Mouse (Mus musculus) heart, postnatal 36 days (tissue): ENCODE data around the gene Tescl. TPM values are rescaled to one million over a fixed set of nuclear protein-coding genes. Genes with fewer than 3 reads are reported as not detected.

Experiments used
- DNase-seq, 2 experiments: peaks; one replicate each; pipeline ENCODE4 v3.0.0; 2021 to 2022
- intact Hi-C: fragments of 180-260 bp; cut with DNase I; formaldehyde crosslinking; loops from one replicate; pipeline ENCODE4 v1.15.1; 2025
- total RNA-seq, 2 experiments: library from RNA; stranded (reverse); gene quantifications; 2 replicates each; pipeline ENCODE4 v1.2.3; 2021

The Tescl gene
- total RNA-seq, 2 experiments from 2014 or later: not detected

DNA sequence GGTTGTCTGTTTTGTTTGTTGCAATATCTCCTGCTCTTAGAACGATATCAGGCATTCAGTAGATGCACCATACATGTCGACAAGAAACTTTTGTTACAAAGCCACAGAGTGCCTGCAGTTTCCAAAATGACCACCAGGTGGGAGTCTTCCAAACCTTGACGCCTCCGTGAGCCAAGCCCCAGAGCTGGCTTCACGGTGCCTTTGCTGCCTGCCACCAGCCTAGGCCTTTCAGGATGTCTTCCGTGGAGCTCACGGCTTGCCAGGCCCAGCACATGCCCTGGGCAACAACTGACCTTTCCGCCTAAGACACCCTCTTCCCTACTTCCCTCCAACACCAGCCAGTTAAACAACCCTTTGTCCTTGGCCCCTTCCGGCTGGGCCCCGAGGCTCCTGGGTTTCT, 31.1 kb upstream of the Tescl start:
- intact Hi-C loops: loop anchor here (1.0 kb wide), 2 partner anchors 20 to 42 kb away; no protein-coding TSS in a partner anchor
- DNase-seq: peak; percentile 81 to 90

DNA sequence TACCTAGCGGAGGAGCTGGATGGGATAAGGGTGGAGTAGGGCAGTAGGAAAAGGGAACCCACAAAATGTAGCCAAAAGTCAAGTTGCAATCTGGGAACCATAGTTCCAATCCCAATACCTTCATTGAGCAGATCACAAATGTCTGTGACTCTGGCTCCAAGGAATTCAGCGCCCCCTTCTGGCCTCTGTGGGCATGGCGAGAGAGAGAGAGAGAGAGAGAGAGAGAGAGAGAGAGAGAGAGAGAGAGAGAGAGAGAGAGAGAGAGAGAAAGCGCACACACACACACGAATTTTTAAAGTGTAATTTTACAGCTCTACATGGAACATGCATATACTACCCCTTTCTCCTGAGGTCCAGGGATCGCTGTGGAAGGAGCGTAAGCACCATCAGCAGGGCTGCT, 29.5 kb upstream of the Tescl start:
- no peak for DNase-seq

DNA sequence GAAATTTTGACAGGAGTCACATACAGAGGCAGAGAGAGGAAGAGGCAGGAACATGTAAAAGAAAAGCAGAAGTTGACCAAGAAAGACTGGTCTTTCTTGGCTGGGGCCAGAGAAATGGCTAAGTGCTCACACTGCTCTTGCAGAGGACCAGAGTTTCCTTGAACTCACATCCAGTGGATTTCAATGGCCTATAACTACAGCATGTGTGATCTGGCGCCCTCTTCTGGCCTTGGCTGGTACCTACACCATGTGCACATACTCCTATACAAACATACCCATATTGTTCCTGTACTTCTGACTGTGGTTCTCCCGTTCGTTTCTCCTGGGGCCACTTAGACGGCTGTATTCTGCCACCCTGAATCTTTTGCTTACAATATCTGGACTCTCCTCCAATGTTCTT, 27.3 kb upstream of the Tescl start:
- DNase-seq: no peak
- intact Hi-C loops: no loop called here

More for the DNA sequence above, 29.5 kb upstream of the Tescl start:
- intact Hi-C loops: no loop called here

DNA sequence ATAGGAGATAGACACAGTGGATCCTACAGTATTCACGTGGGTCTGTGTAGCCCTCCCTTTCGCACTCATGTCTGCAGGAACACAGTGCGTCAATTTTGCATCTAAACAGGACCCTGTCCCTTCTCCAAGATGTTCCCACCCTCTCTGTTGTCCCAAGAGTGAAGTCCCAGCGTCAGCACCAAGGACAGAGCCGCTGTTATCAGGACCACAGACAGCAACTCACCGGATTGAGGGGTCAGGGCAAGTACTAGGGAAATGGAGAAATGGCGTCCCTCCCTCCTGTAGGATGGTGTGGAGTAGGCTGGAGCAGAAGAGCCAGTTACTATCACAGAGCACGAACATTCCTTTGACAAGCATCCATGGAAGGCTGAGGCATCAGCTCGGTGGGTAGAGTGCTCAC, 25.5 kb upstream of the Tescl start:
- peak in 1 of 2 experiments; percentile 32 for DNase-seq

DNA sequence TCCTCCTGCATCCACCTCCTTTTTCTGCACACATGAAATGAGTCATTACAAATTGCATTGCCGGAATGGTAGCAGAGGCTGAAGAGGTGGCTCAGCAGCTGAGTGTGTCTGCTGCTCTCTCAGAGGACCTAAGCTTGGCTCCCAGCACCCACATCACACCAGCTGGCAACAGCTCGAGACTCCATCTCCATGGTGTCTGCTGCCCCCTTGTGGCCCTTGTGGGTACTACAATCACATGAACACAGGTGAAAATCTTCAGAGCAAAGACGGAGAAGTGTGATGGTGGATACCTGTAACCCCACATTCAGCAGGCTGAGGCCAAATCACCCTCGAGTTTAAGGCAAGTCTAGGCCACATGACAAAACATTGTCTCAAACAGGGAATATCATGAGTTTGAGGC, 24.2 kb upstream of the Tescl start:
- intact Hi-C loops: no loop called here
- DNase-seq: no peak

More for the DNA sequence above, 25.5 kb upstream of the Tescl start:
- intact Hi-C loops: no loop called here

DNA sequence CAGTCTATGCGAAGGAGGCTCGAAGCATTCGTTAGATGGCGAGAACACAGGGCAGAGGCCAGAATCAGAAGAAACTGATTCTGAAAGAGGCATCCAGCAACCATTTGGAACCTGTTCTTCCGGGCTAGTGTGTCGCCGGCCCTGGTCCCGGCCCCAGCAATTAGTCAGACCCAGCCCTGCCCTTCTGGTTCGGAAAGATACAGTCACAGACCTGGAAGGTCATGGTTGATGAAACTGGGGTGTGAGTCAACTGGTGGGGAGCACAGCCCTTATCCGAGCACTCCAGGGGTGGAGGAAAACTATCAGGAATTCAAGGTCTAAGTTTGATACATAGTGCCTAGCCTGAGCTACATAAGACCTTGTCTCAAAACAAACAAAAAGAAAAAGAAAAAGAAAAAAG, 22.3 kb upstream of the Tescl start:
- intact Hi-C loops: no loop called here

DNA sequence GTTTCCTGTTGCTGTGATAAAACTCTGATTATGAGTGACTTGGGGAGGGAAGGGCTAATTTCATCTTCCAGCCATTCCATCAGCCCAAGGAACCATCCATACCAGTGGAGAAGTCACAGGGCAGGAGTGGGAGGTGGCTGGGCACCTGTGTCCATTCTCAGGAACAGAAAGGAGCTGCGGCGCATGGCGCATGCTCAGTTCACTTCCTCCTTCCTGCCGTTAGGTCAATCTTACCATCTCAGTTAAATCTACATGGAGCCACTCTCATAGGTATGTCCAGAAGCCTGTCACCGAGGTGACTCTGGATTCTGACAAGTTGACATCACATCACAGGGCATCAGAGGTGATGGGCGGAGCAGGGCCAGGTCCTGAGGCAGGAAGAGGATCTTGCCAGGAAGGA, 21.9 kb upstream of the Tescl start:
- intact Hi-C loops: no loop called here
- DNase-seq: no peak

More for the DNA sequence above, 22.3 kb upstream of the Tescl start:
- DNase-seq: no peak

DNA sequence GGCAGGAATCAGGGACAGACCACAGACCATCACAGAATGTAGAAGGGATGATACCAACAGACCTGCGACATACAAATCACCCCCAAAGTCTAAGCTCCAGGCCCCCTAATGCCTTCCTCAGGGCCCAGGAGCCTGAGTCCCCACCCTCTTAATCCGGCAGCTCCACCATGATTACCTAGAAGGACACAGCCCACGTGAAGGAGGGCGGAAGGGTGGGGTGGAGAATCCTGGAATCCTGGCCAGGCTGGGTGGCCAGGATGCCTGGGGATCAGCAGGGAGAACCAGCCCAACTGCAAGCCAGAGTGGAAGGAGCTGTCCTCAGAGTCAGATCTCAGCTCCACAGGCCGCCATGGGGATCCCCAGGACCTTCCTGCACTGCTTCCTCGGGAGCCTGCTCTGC, 15.2 kb upstream of the Tescl start, which contains the start of gene Lypd5:
Lypd5 (plus strand) TSS at position 301 of the 400 bp plus-strand sequence.
- intact Hi-C loops: no loop called here
- no peak for DNase-seq

DNA sequence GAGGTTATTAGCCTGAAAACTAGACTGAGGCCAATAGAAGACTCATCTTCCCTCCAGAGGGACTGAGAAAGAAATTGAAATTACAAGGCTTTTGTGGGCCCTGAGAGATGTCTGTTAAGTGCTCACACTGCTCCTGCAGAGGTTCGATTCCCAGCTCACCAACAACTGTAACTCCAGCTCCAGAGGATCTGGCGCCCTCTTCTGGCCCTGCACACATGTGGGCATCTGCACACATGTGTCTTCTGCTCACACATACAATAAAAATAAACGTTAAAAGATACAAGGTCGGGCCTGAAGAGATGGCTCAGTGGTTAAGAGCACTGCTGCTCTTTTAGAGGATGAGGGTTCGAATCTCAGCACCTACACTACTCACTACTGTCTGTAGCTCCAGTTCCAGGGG, 12.7 kb upstream of the Tescl start:
- intact Hi-C loops: no loop called here
- DNase-seq: no peak

DNA sequence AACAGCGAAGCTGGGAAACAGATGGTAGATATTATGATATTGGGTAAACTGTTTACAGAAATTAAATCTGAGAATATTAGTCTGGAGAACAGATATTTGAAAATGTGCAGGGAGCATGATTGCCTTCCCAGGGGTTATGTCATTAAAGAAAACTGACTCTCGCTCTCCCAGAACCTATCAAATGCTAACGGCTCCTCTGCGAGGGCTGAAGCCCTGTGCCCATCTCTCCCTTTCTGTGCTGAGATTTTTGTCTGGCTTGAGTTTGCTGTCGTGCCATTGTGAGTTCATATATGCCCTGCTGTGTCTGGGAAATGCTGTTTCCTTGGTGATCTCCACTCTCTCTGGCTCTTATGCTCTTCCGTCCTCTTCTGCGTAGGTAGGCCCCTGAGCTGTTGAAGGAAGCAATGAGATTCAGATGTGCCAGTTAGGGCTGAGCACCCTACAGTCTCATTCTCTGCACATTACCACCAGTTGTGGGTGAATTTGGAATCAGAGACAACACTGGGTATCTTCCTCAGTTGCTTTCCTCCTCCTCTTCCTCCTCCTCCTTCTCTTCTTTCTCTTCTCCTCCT, 10.1 kb upstream of the Tescl start:
- no peak for DNase-seq
- intact Hi-C loops: no loop called here

DNA sequence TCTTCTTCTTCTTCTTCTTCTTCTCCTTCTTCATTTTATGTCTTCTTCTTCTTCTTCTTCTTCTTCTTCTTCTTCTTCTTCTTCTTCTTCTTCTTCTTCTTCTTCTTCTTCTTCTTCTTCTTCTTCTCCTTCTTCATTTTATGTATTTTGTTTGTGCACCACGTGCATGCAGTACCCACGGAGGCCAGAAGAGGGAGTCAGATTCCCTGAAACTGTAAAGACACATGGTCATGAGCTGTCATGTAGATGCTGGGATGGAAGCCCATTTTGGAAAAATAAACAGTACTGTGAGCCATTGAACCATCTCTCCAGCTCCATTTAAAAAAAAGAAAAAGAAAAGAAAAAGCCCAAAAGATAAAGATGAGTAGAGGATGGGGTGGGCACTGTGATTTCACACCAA, 4.5 kb upstream of the Tescl start:
- DNase-seq: no peak
- intact Hi-C loops: no loop called here

DNA sequence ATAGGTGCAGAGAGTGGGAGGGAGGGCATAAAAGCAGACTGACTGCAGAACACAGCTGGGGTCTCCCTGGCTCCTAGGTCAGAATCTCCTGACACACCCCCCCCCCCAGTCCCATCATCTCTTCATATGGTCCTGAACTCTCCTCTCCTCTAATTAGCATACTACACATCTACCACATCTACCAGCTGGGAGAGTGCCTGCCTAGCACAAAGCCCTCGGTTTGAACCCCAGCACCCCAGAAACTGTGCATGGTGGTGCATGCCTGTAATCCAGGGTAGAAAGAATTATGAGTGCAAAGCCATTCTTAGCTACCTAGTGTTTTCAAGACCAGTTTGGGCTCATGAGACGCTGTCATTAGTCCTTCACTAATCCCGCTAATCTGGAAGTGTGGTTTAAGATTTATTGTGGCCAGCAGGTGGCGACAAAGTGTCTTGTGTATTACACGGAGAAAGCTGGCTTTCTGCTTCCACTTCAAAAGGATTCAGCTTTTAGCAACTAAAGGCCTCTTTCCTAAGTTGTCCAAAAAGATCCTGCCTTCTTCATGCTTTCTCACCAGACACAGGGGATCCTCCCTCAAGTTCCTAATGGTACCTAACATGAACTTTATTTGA, 2.1 kb upstream of the Tescl start:
- intact Hi-C loops: loop anchor here (1.0 kb wide), 2 partner anchors 49 to 71 kb away; no protein-coding TSS in a partner anchor
- peak; percentile 52 to 76 for DNase-seq

DNA sequence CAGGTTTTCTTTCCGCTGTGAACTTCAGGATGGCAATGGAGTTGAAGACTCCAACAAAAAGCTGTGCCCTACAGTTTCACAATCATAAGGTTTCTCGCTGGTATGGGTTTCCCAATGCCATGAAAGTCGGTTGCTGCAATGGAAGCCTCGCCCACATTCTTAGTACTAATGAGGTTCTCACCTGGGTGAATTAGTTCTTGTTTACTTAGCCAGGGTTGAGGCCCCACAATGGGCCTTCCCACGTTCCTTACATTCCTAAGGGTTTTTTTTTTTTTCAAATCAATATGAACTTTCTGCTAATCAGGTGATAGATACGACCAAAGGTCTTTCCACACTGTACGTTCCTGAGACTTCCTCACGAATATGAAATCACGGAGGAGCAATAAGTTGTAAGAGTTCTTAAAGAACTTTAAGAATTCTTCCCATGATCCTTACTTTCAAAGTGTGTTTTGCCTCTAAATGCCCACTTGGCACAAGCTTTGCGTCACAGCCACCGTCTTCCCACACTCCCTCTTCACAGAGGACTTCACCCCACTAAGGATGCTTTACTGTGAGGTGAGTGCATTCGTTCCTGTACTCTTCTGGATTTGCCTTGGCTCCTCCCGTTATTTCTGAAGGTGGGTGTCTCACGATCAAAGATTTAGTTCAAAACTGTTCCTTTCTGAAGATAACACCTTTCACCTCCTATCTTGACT, 6.3 kb downstream of the Tescl start:
- intact Hi-C loops: loop anchor here (5.0 kb wide), 1 partner anchor 60 kb away; no protein-coding TSS in a partner anchor
- DNase-seq: no peak

DNA sequence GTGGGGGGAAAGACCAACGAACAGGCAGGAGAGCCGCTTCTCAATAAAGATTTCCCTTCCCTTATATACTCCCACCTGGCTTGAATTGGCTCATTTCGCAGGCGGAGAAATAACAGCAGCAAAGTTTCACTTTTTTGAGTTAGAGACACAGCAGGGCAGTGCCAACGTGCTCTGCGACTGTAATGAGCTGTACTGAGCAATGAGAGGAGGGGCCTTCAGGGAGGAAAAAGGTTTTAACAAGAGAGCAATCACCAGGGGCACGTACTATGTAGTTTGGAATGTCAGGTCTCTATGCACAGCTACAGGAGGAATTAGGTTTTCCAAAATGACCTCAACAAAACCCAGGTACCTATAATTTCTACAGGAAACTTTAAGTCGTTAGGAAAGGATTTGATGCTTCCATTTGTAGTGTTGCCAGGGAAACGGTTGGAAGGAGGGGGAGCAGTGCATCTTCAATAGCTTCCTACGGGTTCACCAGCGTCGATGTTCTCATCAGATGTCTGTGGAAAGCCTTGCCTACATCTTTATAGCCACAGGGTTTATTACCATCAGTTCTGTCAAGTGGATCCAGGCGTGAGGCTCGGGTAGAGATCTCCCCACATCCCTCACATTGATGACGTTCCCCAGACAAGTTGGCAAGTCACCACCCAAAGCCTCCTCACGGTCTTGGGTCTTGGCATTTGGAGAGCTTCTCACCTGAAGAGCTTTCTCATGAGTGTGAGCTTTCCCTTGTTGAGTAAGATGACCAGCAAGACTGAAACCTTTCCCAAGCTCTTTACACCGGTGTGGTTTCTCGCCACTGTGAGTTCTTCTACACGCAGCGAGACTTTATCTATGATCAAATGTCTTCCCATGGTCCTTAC, 7.2 kb downstream of the Tescl start:
- no peak for DNase-seq
- intact Hi-C loops: loop anchor here (5.0 kb wide), 1 partner anchor 61 kb away; no protein-coding TSS in a partner anchor

DNA sequence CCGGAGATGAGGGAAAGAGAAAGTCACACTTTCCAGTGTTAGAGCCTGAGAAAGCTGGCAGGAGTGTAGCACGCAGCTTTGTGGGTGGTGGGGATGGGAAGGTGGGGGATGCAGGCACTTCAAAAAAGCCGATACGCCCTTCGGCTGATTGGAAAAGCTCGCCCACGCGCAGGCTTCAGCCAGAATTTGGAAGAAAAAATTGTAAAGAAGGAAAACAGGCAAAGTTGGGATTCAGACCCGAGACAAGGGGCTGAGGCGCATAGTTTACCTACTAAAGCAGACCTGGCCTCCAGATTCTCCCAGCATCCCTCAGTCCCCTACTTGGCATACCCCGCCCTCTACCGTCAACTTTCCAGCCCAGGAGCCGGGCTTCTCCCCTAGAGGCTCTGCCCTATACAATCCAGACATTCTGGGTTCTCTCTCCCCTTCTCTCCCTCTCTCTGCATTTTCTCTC, 8.0 kb downstream of the Tescl start:
- intact Hi-C loops: loop anchor here (5.0 kb wide), 1 partner anchor 62 kb away; no protein-coding TSS in a partner anchor
- no peak for DNase-seq

DNA sequence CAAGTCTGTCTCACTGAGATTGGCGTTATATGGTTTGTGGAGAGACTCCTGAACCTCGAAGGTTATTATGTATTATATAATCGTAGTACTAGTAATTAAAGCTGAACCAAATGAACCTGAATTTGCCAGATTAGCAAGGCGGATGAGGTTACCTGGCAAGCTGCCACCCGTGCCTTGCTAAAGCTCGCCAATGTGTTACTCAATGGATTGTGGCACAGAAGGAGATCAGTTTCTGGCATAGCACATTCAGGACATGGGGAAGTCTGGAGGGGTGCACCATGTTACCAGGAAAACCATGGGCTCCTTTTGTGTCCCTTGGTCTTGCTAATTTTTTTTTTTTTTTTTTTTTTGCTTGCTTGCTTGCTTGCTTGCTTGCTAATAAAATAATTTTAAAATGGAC, 8.5 kb downstream of the Tescl start:
- DNase-seq: no peak
- intact Hi-C loops: loop anchor here (5.0 kb wide), 1 partner anchor 62 kb away; no protein-coding TSS in a partner anchor

DNA sequence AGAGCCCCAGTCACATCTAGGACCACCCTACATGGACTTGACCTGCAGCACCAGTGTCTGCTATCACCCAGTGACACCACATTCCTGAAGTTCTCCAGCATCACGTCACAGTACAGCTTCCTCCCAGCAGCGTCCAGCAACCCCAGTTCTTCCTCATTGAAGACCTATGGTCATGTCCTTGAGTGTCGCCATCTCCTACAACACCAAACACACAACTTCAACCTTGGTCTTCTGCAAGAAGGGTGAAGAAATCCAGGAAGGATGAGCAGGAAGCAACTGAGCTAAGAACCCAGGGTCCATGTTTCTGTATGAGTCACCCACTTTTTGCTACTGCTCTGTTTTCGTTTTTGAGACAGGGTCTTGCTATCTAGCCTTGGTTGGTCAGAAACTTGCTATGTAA, 11.1 kb downstream of the Tescl start:
- intact Hi-C loops: no loop called here
- no peak for DNase-seq

DNA sequence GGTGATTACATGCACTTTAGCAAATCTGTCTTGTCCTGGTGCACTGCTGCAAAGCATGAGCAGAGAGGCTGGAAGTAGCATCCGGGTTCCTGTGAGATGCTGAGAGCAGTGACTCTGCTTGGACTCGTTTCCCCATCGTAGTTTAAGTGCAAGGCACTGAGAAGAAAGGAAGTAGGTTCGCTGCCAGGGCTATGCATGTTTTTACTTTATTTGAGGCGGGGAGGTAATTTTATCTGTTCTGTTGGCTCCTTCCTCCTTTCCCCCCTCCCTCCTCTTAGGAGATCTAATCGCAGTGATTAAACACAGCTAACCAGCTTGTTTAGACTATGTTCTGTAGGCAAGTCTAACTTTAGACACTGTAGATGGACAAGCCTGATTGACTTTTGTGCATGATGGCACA, 14.8 kb downstream of the Tescl start:
- intact Hi-C loops: loop anchor here (5.0 kb wide), 5 partner anchors 67 to 1078 kb away; partner anchors contain the start of genes Lipe, Smg9, Zfp108 and Zfp180
- DNase-seq: no peak

DNA sequence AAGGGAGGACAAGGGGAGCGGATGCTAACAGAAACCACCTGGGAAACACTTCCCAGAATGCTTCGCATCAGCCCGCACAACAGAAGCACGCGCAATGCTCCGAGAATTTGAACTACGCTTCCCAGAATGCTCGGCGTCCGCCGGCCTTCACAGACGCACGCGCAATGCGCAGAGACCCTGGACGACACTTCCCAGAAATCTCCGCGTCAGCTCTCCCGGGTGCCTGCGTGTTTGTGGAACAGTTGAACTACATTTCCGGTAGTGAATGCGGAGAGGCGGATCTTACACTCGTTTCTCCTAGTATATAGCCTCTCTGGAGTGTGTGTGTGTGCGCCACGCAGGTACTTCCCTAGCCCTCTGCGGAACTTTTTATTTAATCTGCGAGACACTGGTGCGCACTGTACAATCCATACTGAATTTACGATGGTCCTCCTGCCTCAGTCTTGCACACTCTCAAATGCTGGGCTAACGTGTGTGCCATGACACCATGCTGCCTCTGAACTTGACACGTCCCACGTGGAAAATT, 17.1 kb downstream of the Tescl start, which contains the start of gene Zfp94:
Zfp94 (minus strand) TSS at position 100 of the 526 bp plus-strand sequence.
- peak; percentile 91 to 92 for DNase-seq
- intact Hi-C loops: loop anchor here (1.0 to 5.0 kb wide), 7 partner anchors 16 to 1081 kb away; partner anchors contain the start of genes Lipe, Smg9, Zfp108 and Zfp180
